Mouse (Mus musculus) frontal cortex, adult (tissue): ENCODE results near the gene Rnf187.
"Not testable (repeated sequence)": the region's sequence is repeated elsewhere in the genome, so short reads cannot be mapped to it uniquely, and the experiment has no call there.

Experiments
- ATAC-seq: cut with Nextera tagmentation; 2 replicates; pipeline ENCODE4 v1.9.2; 2017; ENCODE audit warnings: mild to moderate bottlenecking, moderate library complexity, mixed read lengths; ENCODE audit not compliant: low TSS enrichment

The Rnf187 gene

GRCm38 (mm10) chr11:58965001-58965760 lies 26.5 kb upstream of the Rnf187 start:
- ATAC-seq: no peak

- ATAC-seq: no peak
Observed at GRCm38 (mm10) chr11:58964216-58964615, 25.5 kb upstream of the Rnf187 start.

GRCm38 (mm10) chr11:58963543-58963942 lies 24.8 kb upstream of the Rnf187 start:
- no peak for ATAC-seq

- ATAC-seq: no peak
Observed at GRCm38 (mm10) chr11:58961364-58962177, 22.9 kb upstream of the Rnf187 start.

- ATAC-seq: peak; percentile 73
Observed at GRCm38 (mm10) chr11:58959921-58960465, 21.3 kb upstream of the Rnf187 start.

DNA sequence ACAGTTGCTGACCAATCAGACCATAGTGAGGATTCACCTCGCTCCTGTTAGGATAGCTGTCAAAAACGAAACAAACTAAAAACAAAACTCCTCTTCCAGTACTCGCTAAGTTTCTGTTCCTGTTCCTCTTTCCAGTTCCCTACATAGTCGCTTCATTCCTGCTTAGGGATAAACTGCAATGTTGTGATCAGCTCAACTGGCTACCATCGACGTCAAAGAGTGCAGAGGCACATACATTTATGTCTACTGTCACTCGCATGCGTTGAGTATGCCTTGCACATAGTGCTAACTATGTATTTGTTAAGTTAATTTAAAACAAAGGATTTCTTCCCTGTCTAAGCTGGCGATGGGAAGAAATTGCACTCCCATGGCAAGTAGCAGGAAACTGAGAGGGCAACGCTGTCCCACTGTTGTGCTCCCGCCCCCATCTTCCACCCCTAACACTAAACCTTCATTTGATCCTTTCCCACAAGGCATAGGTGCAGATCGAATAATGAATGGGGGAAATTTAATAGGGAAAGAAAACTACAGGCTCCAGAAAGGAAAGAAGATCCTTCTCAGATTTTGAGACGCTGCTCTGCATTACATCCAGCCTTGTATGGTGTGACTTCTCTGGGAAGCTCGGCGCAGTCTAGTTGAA lies 20.6 kb upstream of the Rnf187 start:
- no peak for ATAC-seq

- ATAC-seq: no peak
Observed at GRCm38 (mm10) chr11:58958536-58958935, 19.8 kb upstream of the Rnf187 start.

- peak; percentile 16; the same call in 1 of the 2 replicates for ATAC-seq
Observed at GRCm38 (mm10) chr11:58957226-58957914, 18.7 kb upstream of the Rnf187 start.

- ATAC-seq: no peak
Observed at GRCm38 (mm10) chr11:58955868-58956257, 17.1 kb upstream of the Rnf187 start.

GRCm38 (mm10) chr11:58955143-58955867 lies 16.6 kb upstream of the Rnf187 start:
- no peak for ATAC-seq

GRCm38 (mm10) chr11:58954420-58955142 lies 15.9 kb upstream of the Rnf187 start, which contains the start of the genes Hist3h2a and Trim17:
Gene Hist3h2a, plus strand, starts transcription at chr11:58954685.
Gene Trim17, plus strand, starts transcription at chr11:58954685.
- ATAC-seq: peak; percentile 65

DNA sequence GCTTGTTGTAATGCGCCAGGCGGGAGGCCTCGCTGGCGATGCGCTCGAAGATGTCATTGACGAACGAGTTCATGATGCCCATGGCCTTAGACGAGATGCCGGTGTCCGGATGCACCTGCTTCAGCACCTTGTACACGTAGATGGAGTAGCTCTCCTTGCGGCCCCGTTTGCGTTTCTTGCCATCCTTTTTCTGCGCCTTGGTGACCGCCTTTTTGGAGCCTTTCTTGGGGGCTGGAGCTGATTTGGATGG lies 15.4 kb upstream of the Rnf187 start:
- not testable (repeated sequence) for ATAC-seq

- no peak for ATAC-seq
Observed at GRCm38 (mm10) chr11:58953351-58954169, 14.8 kb upstream of the Rnf187 start.

DNA sequence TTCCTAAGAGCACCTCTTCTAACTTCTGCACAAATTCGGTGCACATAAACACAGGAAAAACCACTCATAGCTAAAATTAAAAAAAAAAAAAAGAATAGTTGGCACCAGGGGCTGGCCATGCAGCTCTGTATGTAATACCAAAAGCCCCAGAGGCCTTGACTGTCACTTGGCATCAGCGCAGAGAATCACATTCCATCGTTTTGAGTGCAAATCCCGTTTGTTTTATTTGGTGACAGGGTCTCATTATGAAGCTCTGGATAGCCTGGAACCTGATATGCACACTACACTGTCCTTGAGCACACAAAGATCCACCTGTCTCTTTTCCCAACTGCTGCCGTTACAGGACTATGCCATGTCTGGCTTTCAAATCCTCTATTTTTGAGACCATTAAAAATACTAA lies 12.5 kb upstream of the Rnf187 start:
- ATAC-seq: no peak

GRCm38 (mm10) chr11:58949480-58950431 lies 11.0 kb upstream of the Rnf187 start:
- peak; percentile 36; the same call in 1 of the 2 replicates for ATAC-seq

- peak; percentile 81 for ATAC-seq
Observed at GRCm38 (mm10) chr11:58948542-58949479, 10.1 kb upstream of the Rnf187 start, which contains the start of gene Hist3h2ba. Gene Hist3h2ba, plus strand, starts transcription at chr11:58948920.
